Mouse (Mus musculus) liver, embryonic 15.5 days (tissue): ENCODE data around the gene Gm49380. TPM values are rescaled to one million over a fixed set of nuclear protein-coding genes. Genes with fewer than 3 reads are reported as not detected.

Source experiments
- ATAC-seq: fragments of 200-750 bp; cut with Nextera tagmentation; 2 replicates; pipeline ENCODE4 v1.8.0; 2017; ENCODE audit warnings: moderate number of reproducible peaks, mild to moderate bottlenecking, moderate library complexity; ENCODE audit not compliant: insufficient read depth
- H3K27ac ChIP-seq: fragments of 300-500 bp; sonication (generic); replicated peaks from 2 replicates; pipeline ENCODE4 v1.5.1; 2015; ENCODE audit warnings: mild to moderate bottlenecking, inconsistent platforms
- H3K27me3 ChIP-seq: fragments of 300-500 bp; sonication (generic); 2 replicates; pipeline ENCODE4 v1.6.1; 2015; ENCODE audit warnings: mild to moderate bottlenecking, inconsistent platforms
- H3K36me3 ChIP-seq: fragments of 300-500 bp; sonication (generic); replicated peaks from 2 replicates; pipeline ENCODE4 v1.6.1; 2015; ENCODE audit warnings: moderate library complexity, mild to moderate bottlenecking, inconsistent platforms
- H3K4me1 ChIP-seq: fragments of 300-500 bp; sonication (generic); replicated peaks from 2 replicates; pipeline ENCODE4 v1.6.1; 2015; ENCODE audit warnings: inconsistent platforms
- H3K4me2 ChIP-seq: fragments of 300-500 bp; sonication (generic); 2 replicates; pipeline ENCODE4 v1.6.1; 2015; ENCODE audit warnings: moderate library complexity, mild to moderate bottlenecking, inconsistent platforms
- H3K4me3 ChIP-seq: fragments of 300-500 bp; sonication (generic); replicated peaks from 2 replicates; pipeline ENCODE4 v1.5.1; 2015; ENCODE audit warnings: mild to moderate bottlenecking, inconsistent platforms
- H3K9ac ChIP-seq: fragments of 300-500 bp; sonication (generic); 2 replicates; pipeline ENCODE4 v1.6.1; 2015; ENCODE audit warnings: moderate library complexity, mild to moderate bottlenecking, inconsistent platforms
- H3K9me3 ChIP-seq: fragments of 300-500 bp; sonication (generic); replicated peaks from 2 replicates; pipeline ENCODE4 v1.6.1; 2016; ENCODE audit warnings: inconsistent platforms
- WGBS: fragments of 180-500 bp; shearing (Covaris S2); methylation state at CpG from one replicate; pipeline ENCODE4 v1.1.7; 2015; ENCODE audit warnings: mixed read lengths; ENCODE audit not compliant: insufficient replicate concordance; 5-methylcytosine and 5-hydroxymethylcytosine counted together
- polyA plus RNA-seq: library from polyadenylated mRNA; unstranded; fragments of >200 nt; fragmentation: Nextera tagmentation; extraction: Ambion mirVana; gene quantifications from 2 replicates; pipeline ENCODE4 v1.2.1, GENCODE M21; 2015

The Gm49380 gene
- polyA plus RNA-seq, 1 experiment from 2014 or later: not detected

DNA sequence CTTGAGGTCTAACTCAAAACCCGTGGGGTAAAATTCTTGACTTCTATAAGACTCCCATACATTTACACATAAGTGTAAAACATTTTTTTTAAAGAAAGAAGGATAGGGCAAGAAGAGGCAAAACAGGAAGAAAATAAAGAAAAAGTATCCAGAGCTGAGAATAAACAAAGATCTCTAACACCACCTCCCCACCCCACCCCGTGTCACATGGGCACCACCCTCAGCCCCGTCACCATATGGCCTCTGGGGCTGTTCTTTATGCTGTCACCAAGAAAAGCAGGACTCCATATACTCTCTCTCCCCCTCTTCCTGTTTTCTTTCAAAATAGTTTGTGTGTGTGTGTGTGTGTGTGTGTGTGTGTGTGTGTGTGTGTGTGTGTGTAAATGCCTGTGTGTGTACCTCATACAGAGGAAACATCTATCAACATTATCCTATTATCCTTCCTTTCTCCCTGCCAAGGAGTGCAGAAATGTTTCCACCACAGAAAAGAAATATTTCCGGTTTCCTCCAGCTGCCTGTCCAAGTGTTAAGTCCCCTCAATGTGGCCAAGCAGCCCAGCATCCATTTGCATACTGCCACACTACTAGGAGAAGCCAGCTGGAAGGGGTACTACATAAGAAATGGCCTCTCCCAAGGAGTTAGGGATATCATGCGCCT, 83.6 kb downstream of the Gm49380 start:
- Histone ChIP-seq H3K4me1 (no peaks in the 10 kb centered on the region), H3K4me2 (no peak overlapping the region), H3K9me3 (no peaks in the 10 kb centered on the region), H3K27me3 (no peaks in the 10 kb centered on the region), H3K9ac (no peak overlapping the region), H3K27ac (no peak overlapping the region), H3K4me3 (no peak overlapping the region), H3K36me3 (no peaks in the 10 kb centered on the region)
- ATAC-seq: no peak
- 31% methylated on average over 5 of the region's 5 CpGs for WGBS

DNA sequence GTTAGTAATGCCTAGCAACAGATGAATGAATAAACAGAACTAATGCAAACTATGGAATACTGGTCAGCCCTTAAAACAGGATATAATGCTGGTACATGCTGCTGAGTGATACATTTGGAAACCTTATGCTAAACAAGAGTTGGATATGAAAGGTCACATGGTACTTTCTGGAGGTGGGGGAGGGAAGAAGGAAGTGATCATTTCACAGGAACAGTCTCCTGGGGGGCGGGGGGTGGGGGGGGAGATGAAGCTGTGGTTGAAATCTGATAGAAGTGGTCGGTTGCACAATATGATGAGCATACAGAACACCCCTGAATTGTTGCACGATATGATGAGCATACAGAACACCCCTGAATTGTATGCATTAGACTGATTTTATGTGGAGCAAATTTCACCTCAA, 89.2 kb downstream of the Gm49380 start:
- Histone ChIP-seq H3K4me1 (no peaks in the 10 kb centered on the region), H3K4me2 (no peak overlapping the region), H3K27ac (no peak overlapping the region), H3K9me3 (no peaks in the 10 kb centered on the region), H3K36me3 (no peaks in the 10 kb centered on the region), H3K9ac (no peak overlapping the region), H3K4me3 (no peak overlapping the region), H3K27me3 (no peaks in the 10 kb centered on the region)
- 29% methylated on average over 3 of the region's 3 CpGs for WGBS
- ATAC-seq: no peak

DNA sequence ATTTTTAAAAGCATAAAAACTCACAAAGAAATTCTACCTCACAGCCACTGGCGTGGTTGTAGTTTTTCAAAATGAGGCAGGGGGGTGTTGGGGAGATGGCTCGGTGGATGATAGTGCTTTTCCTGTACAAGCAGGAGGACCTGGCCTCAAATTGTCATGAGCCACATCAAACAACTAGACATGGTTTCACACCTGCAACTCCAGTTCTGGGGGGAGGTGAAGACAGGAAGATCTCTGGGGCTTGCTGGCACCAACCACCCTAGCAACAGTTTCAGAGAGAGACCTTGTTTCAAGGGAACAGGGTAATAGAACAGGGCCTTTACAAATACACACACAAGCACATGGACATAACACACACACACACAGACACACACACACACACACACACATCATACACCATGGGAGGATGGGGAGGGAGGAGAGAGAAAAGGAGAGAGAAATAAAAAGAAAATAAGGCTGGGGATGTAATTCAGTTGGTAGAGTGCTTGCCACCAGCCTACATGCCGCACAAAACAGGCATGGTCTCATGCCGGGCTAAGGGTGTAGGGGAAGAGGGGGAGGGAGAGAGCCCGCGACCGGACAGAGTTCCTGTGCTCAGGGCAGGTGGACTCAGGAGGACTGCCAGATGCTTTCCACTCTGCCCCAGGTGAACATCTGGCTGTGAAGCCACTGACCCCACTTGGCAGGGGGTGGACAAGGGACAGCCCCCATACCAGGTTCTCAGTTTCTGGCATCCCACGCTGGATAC, 91.0 kb downstream of the Gm49380 start:
- Histone ChIP-seq H3K4me2 (no peak overlapping the region), H3K9ac (no peak overlapping the region), H3K4me3 (no peak overlapping the region), H3K27ac (no peak overlapping the region), H3K9me3 (no peaks in the 10 kb centered on the region), H3K27me3 (no peaks in the 10 kb centered on the region), H3K36me3 (no peaks in the 10 kb centered on the region), H3K4me1 (no peaks in the 10 kb centered on the region)
- no peak for ATAC-seq
- WGBS: 65% methylated on average over 8 of the region's 8 CpGs

DNA sequence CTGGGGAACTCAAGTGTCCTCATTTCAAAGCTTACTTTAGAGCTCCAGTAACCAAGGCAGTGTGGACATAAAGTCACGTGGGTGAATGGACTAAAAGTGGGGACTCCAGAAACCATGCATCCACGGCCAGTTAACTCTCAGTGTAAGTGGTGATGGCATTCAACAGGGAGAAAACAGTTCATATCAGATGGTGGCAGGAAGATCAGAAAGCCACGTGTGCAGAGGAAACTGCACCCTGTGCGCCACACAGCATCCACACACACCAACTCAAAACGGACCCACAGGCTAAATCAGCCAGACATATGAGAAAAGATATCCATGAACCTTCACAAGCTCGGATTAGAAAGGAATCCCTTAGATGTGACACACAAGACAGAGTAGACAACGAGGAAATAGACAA, 93.3 kb downstream of the Gm49380 start:
- Histone ChIP-seq H3K9me3 (no peaks in the 10 kb centered on the region), H3K27ac (no peak overlapping the region), H3K36me3 (no peaks in the 10 kb centered on the region), H3K4me3 (no peak overlapping the region), H3K9ac (no peak overlapping the region), H3K4me2 (no peak overlapping the region), H3K27me3 (no peaks in the 10 kb centered on the region), H3K4me1 (no peaks in the 10 kb centered on the region)
- no peak for ATAC-seq
- 47% methylated on average over 7 of the region's 7 CpGs for WGBS

DNA sequence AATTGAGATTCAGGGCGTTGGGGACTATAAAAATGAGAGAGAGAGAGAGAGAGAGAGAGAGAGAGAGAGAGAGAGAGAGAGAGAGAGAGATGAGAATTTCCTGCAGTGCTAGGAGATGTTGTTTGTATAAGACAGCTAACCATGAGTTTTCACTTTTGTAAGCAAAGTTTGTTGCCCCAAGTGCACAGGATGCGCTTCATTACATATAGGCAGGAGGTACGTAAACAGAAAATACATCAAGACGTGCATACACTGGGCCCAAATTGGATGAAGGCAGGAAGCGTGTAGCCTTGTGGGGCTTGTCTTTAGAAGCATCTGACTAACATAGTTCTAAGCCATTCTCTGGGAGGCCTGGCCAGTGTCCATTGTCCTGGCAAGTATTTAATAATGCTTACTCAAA, 95.5 kb downstream of the Gm49380 start:
- Histone ChIP-seq H3K36me3 (no peaks in the 10 kb centered on the region), H3K9me3 (no peaks in the 10 kb centered on the region), H3K4me2 (no peak overlapping the region), H3K4me3 (no peak overlapping the region), H3K4me1 (no peaks in the 10 kb centered on the region), H3K9ac (no peak overlapping the region), H3K27me3 (no peaks in the 10 kb centered on the region), H3K27ac (no peak overlapping the region)
- ATAC-seq: no peak
- 60% methylated on average over 5 of the region's 5 CpGs for WGBS

Other genes starting within 250 kb of the Gm49380 start
- 0.15 and 0.26 TPM in 2 replicates for gene Thy1, start 70.1 kb downstream of the Gm49380 start, polyA plus RNA-seq
- gene Usp2, start 46.5 kb downstream of the Gm49380 start, polyA plus RNA-seq: 3.7 and 4.3 TPM in 2 replicates
- 0.10 TPM in 1 of 2 replicates, not detected in the other for gene Mfrp, start 11.8 kb downstream of the Gm49380 start, polyA plus RNA-seq
- 0.29 and 0.53 TPM in 2 replicates for gene C1qtnf5, start 6.3 kb downstream of the Gm49380 start, polyA plus RNA-seq
- gene Rnf26, start within 50 bp of the Gm49380 start, polyA plus RNA-seq: 35.2 and 38.4 TPM in 2 replicates
- gene Mcam, start 21.0 kb upstream of the Gm49380 start, polyA plus RNA-seq: 4.4 and 4.8 TPM in 2 replicates
- gene Cbl, start 120.5 kb upstream of the Gm49380 start, polyA plus RNA-seq: 5.1 and 5.8 TPM in 2 replicates
- not detected in 2 replicates for gene Ccdc153, start 127.2 kb upstream of the Gm49380 start, polyA plus RNA-seq
- gene Pdzd3, start 138.0 kb upstream of the Gm49380 start, polyA plus RNA-seq: 0.07 TPM in 1 of 2 replicates, not detected in the other
- 4.1 and 4.2 TPM in 2 replicates for gene Nlrx1, start 155.1 kb upstream of the Gm49380 start, polyA plus RNA-seq
- 16.4 and 18.6 TPM in 2 replicates for gene Abcg4, start 175.1 kb upstream of the Gm49380 start, polyA plus RNA-seq
- 12.7 and 14.2 TPM in 2 replicates for gene Hinfp, start 192.2 kb upstream of the Gm49380 start, polyA plus RNA-seq
- 9.6 and 10.4 TPM in 2 replicates for gene C2cd2l, start 206.8 kb upstream of the Gm49380 start, polyA plus RNA-seq
- gene Dpagt1, start 212.5 kb upstream of the Gm49380 start, polyA plus RNA-seq: 17.9 and 18.4 TPM in 2 replicates
- 226 and 228 TPM in 2 replicates for gene H2afx, start 221.2 kb upstream of the Gm49380 start, polyA plus RNA-seq
- 1,466 and 1,543 TPM in 2 replicates for gene Hmbs, start 230.7 kb upstream of the Gm49380 start, polyA plus RNA-seq
- gene Vps11, start 248.2 kb upstream of the Gm49380 start, polyA plus RNA-seq: 14.6 and 15.1 TPM in 2 replicates